Mouse (Mus musculus) brain, adult 2 months (tissue): ENCODE measurements around the gene Btd.
A peak's percentile ranks its signal among the peaks of the same experiment; 100 is the strongest.

Experiments used
- DNase-seq: peaks from one replicate; pipeline ENCODE4 v3.0.0; 2011; ENCODE audit warnings: low read depth, low spot score

Btd gene

DNA sequence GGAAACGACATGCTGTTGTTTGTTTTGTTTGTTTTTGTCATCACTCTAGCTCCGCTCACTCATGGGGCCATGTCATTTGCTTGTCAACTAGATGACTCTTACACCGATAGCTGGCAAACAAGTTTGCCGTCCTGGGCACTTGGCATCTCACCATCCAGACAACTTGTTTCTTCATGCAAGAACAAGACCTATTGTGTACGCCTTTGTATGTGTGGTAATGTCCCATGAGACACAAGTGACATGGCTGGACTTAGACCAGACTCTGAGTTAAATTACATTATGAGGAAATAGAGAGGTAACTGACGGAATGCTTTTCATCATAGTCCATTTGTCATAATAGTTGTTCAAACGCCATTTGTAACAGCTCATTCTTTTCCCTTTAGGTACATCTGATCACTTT lies 5.1 kb downstream of the Btd start:
- no peak for DNase-seq

DNA sequence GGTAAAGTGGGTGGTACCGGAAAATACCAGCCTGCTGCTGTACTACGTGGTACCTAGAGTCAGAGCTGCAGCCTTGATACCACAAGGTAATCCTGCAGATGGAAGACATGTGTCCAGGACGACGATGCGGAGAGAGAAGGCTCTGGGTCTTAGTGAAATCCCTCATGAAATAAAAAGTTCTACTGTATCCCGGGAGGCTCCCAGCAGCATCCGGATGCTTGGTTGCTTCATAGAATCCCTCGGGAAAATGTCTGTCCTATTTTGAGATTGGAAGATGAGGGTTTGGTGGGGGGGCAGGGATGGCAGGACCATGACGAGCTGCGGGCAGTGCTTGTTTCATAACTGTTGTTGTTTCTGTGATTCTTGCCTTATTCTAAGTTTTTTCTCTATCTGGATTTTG lies 7.2 kb downstream of the Btd start:
- DNase-seq: no peak

DNA sequence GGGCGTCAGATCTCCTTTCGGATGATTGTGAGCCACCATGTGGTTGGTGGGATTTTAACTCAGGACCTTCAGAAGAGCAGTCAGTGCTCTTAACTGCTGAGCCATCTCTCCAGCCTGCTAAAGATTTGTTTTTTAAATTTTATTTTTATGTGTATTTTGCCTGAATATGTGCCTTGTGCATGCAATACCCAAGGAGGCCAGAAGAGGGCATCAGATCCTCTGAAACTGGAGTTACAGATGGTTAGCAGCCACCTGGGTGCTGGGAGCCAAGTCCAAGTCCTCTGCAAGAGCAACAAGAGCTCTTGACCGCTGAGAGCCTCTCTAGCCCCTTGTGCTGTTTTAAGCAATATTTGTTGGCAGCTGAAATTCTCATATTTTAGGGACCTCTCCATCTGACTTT lies 9.5 kb downstream of the Btd start:
- DNase-seq: no peak

DNA sequence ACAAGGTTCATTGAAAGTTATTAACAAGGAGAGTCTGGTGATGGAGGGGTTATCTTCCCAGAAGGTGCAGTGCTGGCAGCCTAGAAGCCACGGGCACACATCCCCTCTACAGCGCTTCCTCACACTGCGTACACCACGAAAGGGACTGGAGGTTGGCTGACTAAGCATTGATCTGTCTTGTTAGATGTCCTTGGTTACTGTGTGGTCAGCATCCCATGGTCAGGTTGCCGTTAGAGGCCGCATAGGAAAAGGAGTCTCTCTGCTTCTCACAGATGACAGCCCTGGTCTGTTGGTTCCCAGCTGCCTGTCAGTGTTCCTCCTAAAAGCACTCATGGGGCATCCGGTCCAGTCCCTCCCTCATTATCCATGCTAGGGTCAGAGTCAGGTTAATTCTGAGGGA lies 10.4 kb downstream of the Btd start:
- DNase-seq: no peak

DNA sequence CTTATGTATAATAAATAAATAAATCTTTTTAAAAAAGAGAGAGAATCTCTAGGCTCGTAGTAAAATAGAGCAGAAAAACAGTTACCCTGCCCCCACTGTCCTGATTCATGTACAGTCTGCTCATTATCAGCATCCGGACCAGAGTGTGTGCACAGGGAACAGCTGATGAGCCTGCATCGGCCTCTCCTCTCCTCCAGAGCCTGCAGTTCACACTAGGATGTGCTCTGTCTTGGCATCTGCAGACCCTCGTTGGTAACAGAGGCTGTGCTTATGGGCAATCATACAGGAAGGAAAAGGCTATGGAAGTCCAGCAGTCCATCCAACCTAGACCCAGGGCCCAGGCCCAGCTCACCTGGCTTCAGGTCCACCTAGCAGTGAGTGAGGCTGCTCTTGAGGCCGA lies 11.3 kb downstream of the Btd start:
- DNase-seq: no peak

DNA sequence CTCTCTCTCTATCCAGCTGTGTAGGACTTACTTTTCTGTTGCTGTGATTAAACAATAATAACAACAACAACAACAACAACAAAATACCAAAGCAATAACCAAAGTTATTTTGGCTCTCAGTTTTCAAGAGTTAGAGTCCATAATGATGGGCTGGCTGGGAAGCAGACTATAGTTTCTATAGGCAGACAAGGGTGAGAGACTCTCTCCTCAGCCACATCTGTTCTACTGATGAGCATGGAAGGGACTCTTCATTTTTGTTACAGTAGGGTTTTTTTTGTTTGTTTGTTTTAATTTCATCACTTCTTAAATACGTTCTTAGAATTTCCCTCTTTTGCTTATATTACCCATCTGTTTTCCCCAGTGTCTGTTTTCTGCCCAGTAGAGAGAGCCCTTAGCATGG lies 11.8 kb downstream of the Btd start:
- DNase-seq: no peak

DNA sequence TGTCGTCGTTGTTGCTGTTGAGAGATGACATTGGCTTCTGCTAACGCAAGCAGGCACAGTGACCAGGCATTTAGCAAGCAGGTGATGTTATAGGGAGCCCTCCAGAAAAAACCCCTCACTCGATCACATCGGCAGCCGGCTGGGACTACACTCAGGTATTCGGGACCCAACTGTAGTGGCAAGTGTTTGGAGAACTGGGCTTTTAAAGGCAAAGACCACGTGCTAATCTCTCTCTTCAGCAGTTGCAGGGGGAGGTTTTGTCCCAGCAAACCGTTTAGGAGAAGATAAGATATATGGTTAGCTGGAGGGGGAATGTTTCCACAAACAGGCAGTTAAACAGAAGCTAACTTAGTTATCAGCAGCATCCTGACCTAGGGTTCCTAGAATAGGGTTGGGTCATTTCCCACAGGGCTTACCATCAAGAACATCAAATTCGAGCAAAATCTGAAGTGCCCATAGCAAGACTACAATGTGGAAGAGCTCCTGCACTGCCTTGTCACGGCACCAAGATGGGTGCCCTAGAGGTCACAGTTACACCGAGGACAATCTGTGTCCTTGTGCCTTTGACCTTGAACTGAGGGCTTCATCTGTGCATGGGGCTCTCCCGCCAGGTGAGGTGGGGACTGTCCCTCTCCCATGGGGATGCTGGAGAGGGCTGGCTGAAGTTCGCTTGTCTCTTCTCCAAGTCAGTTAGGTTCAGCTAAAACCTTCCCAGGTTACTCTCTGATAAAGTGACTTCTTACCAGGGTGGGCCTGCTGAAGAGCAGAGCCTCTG lies 12.5 kb downstream of the Btd start:
- no peak for DNase-seq

DNA sequence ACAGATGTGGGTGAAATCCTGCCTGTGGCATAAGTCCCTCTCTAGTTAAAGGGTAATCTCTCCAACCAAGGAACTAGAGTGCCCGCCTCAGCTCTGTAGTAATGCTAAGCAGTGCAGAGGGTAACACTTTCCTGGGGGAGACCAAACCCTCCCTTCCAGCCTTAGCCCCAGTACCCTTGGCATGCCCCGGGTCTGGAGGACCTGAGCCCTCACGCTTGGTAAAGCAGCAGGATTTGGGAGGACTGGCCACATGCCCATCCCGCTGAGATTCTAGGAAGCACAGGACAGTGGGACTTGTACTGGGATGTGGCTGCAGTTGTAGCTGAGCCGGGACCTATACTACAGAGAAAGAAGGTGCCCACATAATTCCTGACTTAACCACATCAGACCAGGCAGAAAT lies 14.0 kb downstream of the Btd start:
- no peak for DNase-seq

DNA sequence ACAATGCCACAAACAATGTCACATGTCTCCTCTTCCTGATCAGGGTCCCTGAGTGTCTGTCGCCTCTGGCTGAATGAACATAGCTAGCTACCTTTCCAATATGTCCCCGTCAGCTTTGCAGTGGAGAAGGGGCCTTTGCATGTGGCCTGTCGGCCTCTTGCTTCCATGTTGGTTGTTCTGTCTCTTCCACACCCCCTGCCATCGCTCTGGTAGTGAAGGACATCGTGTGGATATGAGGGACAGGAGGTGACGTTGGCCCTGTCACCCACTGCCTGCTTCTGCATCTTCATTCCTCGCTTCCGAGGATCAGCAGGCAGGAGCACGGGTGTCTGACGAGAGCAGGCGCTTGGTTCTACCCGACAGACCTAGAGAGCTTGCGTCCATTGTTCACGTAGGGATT lies 14.6 kb downstream of the Btd start:
- no peak for DNase-seq

DNA sequence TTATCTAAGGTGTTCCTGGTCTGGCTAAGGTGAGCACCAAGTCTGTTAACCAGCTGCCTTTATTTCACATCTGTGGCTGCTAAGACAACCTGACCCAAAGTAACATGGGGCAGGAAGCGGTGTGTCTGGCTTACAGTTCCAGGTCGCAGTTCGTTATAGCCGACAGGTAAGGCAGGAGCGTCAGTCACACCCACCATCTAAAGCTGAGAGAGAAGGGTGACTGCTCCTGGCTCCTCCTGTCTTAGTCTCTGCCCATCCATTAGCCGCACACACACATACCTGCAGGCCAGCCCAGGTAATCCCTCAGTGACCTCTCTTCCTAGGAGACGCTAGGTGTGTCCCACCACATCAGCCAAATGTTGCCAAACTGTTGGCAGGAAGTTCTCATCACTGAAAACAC lies 15.6 kb downstream of the Btd start:
- no peak for DNase-seq

DNA sequence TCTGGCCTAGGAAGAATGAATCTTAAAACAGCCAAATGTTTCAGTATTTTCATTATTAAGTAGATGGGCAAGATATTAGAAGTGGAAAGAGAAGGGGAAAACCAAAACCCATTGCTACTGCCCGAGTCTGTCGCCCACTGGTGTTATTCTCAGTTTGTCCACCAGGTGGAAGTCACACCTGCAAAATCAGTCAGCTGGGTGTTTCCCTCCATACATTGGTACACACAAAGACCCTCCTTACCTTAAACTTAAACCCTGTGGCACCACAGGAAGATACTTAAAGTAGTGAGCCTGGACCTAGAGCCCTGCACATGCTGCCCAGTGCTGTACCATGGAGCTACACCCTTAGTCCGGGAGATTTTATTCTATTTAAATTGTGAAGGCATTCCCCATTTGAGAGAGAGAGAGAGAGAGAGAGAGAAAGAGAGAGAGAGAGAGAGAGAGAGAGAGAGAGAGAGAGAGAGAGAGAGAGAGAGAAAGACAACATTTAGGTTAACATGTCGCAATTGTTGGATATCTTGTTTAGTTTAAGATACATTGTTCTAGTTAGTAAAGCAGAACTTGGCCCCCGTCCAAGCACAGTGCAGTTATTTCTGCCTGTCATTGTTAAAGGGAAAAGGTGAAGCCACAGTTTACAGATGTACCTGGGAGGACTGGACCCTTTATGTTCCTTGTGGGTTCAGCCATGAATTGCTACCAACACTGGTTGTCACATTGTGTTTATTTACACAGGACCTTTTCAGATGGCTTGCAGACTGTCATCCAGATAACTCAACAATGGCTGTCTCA lies 16.2 kb downstream of the Btd start:
- peak; percentile 85 for DNase-seq

DNA sequence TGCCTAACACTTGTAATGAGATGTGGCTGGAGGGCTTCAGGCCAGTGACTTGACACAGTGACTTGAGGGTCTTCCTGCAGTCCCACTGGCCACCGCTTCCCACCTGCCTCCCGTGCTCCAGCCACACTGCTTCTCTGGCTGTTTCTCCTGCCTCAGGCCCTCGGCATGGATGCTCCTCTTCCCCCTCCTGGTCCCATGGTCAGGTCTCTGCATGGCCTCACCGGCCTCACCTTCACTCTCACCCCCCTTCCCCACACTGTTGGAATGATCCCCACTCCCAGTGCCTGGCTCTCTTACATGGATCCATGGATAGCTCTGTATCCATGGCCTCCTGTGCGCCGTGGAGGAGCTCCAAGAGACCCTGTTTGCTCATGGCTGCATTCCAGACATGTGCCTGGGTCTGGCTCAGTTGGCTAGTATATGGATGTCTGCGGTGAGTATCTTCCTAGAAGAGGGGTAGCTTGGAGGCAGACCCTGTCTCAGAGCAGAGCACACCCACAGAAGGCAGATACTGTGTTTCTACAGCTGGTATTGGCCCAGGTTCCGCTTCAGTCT lies 17.4 kb downstream of the Btd start:
- no peak for DNase-seq

DNA sequence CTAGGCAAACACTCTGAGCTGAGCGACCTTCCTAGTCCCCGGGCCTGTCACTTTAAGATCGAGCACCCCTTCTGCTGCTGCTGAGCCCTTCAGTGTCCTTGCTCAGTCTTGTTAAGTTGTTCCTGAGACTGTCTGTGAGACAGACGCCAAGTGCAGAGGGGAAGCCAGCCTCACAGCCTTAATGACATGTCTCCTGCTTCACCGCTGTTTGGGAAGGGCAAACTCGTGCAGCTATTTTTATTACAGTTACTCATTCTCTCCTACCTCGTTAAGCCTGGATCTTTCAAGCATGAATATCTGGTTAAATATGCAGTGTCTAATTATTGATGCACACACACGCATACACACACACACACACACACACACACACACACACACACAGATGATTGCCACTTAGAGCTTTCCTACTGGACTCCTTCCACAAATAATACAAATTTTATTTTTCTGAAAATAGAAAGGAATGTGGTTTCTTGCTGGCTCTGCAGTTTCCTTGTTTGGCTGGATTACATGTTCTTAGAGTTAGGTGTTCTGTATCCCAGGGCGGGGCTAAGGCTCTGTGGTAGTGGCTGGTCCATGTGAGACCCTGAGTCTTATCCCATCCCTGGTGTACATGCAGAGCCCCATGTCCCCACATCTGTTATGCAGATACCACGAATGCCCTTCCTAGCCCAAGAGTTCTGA lies 18.8 kb downstream of the Btd start:
- DNase-seq: peak; percentile 85

DNA sequence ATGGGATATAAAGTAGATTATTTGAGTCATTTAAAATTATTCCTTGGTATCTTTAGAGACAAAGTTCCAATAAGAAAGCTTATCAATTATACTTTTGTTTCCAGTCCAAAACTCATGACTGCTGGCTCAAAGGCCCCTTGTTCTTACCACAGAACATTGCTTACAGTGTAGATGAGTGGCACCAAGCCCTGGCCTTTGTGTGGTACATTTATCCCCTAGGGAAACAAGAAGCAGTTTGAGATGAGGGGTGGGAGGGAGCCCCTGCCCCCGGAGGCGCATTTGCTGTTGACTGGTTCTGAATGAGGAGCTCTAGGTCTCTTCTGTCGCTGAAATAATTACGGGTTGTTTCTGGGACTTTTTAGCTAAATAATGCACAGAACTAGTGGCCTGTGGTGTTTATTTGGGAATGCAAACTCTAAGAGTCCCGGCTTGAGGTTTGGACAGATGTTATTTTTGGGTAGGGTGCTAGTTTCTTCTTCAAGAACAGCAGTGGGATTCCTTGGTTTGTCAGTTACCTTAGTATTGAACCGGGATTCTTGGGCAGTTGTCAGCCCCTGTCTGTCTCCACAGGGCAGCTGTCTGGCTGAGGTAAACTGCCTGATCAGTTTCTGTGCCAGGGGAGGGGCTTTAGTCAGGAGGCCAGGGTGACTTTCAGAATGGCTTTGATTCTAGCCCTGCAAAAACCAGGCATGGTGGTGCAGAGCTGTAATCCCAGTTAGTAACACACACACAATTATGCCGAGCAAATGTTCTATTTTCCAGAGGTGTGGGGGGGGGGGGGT lies 19.7 kb downstream of the Btd start:
- DNase-seq: peak; percentile 91

DNA sequence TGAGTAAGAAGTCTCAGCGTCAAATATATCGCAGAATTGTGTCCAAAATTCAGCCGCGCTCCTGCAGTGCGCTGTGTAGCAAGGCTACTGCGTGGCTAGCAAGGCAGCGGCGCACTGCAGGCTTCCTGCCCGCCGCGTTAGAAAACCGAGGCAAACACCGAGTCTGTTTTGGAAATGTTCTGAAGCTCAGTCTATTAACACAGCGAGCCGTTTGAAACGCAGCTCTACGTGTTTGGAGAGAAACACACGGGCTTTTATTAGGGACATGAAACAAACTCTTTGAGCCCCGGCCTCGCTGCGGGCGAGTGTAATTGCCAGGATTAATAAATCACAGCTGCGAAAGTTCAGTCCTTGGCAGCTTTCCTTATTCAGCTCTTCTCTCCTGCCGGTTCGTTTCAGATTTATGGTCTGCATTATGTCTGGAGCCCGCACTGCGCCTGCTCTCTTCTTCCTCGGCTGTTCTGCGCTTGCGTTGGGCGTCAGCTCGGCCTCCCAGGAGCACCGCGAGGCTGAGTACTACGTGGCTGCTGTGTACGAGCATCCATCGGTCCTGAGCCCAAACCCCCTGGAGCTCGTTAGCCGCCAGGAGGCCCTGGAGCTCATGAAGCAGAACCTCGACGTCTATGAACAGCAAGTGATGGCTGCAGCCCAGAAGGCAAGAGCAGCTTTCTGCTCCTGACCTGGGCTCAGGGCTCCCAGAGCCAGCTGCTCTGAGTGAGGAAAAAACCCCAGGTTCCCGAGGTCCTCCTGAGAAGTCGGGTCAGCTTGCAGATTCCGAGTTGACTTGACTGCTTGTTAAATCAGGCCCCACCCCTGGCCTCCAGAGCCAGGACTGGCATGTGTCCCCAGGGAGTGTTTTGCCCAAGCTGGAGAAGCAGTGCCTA lies 21.1 kb downstream of the Btd start:
- DNase-seq: peak; percentile 97

DNA sequence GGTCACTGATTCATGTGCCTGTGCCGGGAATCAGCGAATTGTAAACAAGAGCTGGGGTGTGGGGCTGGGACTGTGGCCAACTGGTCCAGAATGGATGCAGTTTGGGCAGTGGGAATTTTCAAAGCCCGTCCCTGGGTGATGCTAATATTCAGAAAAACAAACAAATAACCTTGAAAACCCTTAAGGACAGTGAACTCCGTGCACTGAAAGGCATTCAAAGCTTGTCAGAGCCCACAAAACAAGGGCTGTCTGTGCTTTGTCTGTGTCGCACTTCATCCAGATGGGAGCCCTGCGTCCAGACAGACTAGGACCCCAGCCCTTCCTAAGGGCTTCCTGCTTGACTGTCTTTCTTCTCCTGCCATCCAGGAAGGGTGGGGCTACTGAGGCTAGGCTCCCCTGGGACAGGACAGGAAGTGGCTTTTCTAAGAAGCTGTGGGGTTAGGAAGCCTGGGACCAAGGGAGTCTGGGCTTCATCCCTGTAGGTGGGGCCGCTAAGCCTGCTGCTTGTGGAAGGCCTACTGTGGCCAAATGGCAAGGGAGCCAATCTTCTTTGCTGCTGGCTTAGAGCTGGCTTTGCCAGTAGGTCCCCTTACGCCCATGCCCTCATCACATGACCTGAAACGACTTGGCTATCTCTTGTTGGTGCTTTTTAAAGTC lies 21.9 kb downstream of the Btd start:
- no peak for DNase-seq

DNA sequence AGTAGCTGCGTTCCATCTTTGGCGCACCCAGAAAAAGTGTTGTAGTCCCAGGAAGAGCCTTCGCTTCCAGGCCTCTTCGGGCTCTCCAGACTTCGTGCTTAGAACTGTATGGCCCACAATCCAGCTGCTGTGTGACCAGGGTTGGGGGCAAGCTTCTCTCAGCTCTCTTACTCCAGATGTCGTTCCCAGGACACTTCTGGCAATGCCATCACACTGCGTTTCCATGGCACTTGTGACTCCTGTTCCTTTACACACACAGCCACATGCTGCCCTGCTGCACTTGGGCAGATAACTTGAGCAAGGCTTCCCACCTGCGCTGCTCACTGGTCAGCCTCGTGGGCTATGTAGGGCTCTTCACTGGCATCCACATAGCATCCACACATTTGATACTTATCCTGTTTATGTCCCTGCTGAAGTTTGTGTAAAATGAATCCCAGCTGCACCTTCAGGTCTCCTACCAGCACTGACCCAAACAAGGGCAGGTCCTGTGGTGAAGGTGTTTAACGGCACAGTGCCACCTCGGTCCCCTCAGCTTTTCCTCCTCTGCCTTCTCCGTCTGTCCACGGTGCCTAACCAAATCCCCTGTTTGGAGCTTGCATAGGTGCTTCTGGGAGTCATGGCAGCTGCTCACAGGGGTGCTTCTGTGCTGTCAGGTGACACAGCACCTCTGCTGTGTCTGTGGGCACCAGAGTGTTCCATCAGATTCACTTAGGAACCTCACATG lies 22.7 kb downstream of the Btd start:
- DNase-seq: no peak

DNA sequence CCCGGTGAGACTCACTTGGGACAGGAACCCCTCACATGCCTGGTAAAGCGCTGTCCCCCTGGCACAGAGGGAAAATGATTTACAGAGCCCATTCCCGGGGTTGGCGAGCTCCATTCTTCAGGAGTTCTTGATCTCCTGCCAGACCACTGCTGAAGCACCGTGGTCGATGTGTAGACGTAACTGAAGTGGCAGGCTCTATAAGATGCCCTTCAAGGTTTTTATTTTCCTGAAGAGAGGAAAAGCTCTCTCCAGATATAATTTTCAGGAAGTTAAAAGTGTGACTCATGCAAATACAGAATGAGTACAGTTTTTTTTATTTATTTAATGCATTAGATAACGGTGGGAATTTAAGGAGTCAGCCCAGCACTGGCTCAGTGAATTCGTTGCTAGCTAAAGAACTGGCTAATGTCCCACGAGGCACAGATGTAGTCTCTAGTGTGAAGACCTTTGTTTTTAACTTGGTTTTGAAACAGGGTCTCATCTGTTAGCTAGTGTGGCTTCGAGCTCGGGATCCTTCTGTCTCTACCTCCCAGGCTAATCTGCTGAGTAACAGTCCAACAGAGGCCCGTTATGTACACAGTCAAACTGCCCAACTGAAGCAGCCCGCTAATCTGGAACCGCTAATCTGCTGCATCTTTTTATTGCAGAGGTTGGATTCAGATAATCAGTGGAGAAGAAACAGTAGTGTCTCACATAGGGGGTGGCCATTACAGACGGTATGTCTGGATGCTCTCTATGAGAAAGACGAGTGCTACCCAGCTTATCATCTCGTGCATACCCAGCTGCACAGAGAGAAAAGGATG lies 23.5 kb downstream of the Btd start:
- DNase-seq: peak; percentile 48
